Mouse (Mus musculus) MEL (cell line): Measurements from ENCODE around the gene Cgnl1. TPM values are rescaled to one million over a fixed set of nuclear protein-coding genes. Genes with fewer than 3 reads are reported as not detected.

Source experiments
- DNase-seq: peaks from one replicate; pipeline ENCODE4 v3.0.0; 2011; ENCODE audit warnings: low read depth, low spot score
- H3K27ac ChIP-seq: 2 replicates; pipeline ENCODE4 v1.5.1; 2012; ENCODE audit warnings: low read depth, mild to moderate bottlenecking, control low read depth, low read length, moderate library complexity; ENCODE audit not compliant: control insufficient read depth
- H3K27me3 ChIP-seq, 2 experiments: fragments of 150-350 bp in 1 of 2; sonication (generic) in 1 of 2; 2 replicates each; pipeline ENCODE4 v1.6.1; 2012; ENCODE audit warnings: low read length in 2 of 2, mild to moderate bottlenecking in 2 of 2, improper control_type of control experiment in 1 of 2, moderate library complexity in 1 of 2; ENCODE audit not compliant: insufficient read depth in 2 of 2, control insufficient read depth in 1 of 2
- H3K36me3 ChIP-seq, 2 experiments: 2 replicates each; pipeline ENCODE4 v1.6.1; 2012 to 2014; ENCODE audit warnings: low read length in 2 of 2, improper control_type of control experiment in 1 of 2, inconsistent platforms in 1 of 2, mild to moderate bottlenecking in 1 of 2; ENCODE audit not compliant: insufficient read depth in 2 of 2, control insufficient read depth in 1 of 2
- H3K4me1 ChIP-seq, 2 experiments: fragments of 150-350 bp in 1 of 2; sonication (generic) in 1 of 2; 2 replicates each; pipeline ENCODE4 v1.6.1; 2012; ENCODE audit warnings: low read length in 2 of 2, improper control_type of control experiment in 1 of 2, mild to moderate bottlenecking in 1 of 2; ENCODE audit not compliant: insufficient read depth in 2 of 2, control insufficient read depth in 1 of 2
- H3K4me3 ChIP-seq, 2 experiments: fragments of 150-350 bp in 1 of 2; sonication (generic) in 1 of 2; 2 replicates each; pipeline ENCODE4 v1.5.1; 2012; ENCODE audit warnings: low read depth in 2 of 2, low read length in 2 of 2, mild to moderate bottlenecking in 2 of 2, moderate library complexity in 2 of 2, control low read depth in 1 of 2, improper control_type of control experiment in 1 of 2; ENCODE audit not compliant: control insufficient read depth in 1 of 2, insufficient read depth in 1 of 2
- H3K79me2 ChIP-seq: 2 replicates; pipeline ENCODE4 v1.6.1; 2012; ENCODE audit warnings: mild to moderate bottlenecking, low read length, moderate library complexity; ENCODE audit not compliant: control insufficient read depth, poor library complexity, insufficient read depth
- H3K9ac ChIP-seq: 2 replicates; pipeline ENCODE4 v1.6.1; 2012; ENCODE audit warnings: low read depth, mild to moderate bottlenecking, control low read depth, low read length, moderate library complexity; ENCODE audit not compliant: control insufficient read depth, poor library complexity, severe bottlenecking
- H3K9me3 ChIP-seq: fragments of 150-350 bp; sonication (generic); replicated peaks from 2 replicates; pipeline ENCODE4 v1.6.1; 2012; ENCODE audit warnings: mild to moderate bottlenecking, low read length, improper control_type of control experiment, moderate library complexity; ENCODE audit not compliant: insufficient read depth
- BHLHE40 ChIP-seq: IDR thresholded peaks from 2 replicates; pipeline ENCODE4 v1.6.1; 2012; ENCODE audit warnings: low read depth, mild to moderate bottlenecking, inconsistent platforms, low read length, improper control_type of control experiment, borderline replicate concordance
- CHD1 ChIP-seq: IDR thresholded peaks from 2 replicates; pipeline ENCODE4 v1.6.1; 2012; ENCODE audit warnings: low read depth, mild to moderate bottlenecking, inconsistent platforms, low read length, improper control_type of control experiment
- E2F4 ChIP-seq: IDR thresholded peaks from 2 replicates; pipeline ENCODE4 v1.6.1; 2011; ENCODE audit warnings: low read depth, low read length, improper control_type of control experiment, borderline replicate concordance
- ELF1 ChIP-seq: IDR thresholded peaks from 2 replicates; pipeline ENCODE4 v1.6.1; 2014; ENCODE audit warnings: low read depth, mild to moderate bottlenecking, inconsistent platforms, low read length, improper control_type of control experiment, moderate library complexity
- HCFC1 ChIP-seq: IDR thresholded peaks from 2 replicates; pipeline ENCODE4 v1.6.1; 2012; ENCODE audit warnings: low read depth, mild to moderate bottlenecking, inconsistent platforms, low read length, improper control_type of control experiment, moderate library complexity
- JUND ChIP-seq: IDR thresholded peaks from 2 replicates; pipeline ENCODE4 v1.6.1; 2011; ENCODE audit warnings: low read depth, mild to moderate bottlenecking, improper control_type of control experiment, low read length
- MAZ ChIP-seq: IDR thresholded peaks from 2 replicates; pipeline ENCODE4 v1.6.1; 2012; ENCODE audit warnings: low read depth, mild to moderate bottlenecking, inconsistent platforms, low read length, improper control_type of control experiment
- MEF2A ChIP-seq: IDR thresholded peaks from 2 replicates; pipeline ENCODE4 v1.6.1; 2014; ENCODE audit warnings: low read depth, mild to moderate bottlenecking, inconsistent platforms, low read length, improper control_type of control experiment; ENCODE audit not compliant: poor library complexity, insufficient replicate concordance, severe bottlenecking; ENCODE audit errors: extremely low read depth
- POLR2A ChIP-seq, 2 experiments: IDR thresholded peaks; 2 replicates each; pipeline ENCODE4 v1.6.1; 2011 to 2012; ENCODE audit warnings: low read length in 2 of 2, mild to moderate bottlenecking in 2 of 2, control low read depth in 1 of 2, improper control_type of control experiment in 1 of 2, low read depth in 1 of 2, moderate library complexity in 1 of 2; ENCODE audit not compliant: control insufficient read depth in 1 of 2, insufficient read depth in 1 of 2, poor library complexity in 1 of 2
- POLR2AphosphoS2 ChIP-seq: IDR thresholded peaks from 2 replicates; pipeline ENCODE4 v1.6.1; 2011; ENCODE audit warnings: low read length, improper control_type of control experiment
- POLR2AphosphoS5 ChIP-seq: IDR thresholded peaks from 2 replicates; pipeline ENCODE4 v1.6.1; 2012; ENCODE audit warnings: low read depth, borderline replicate concordance, mild to moderate bottlenecking, inconsistent platforms, low read length, moderate library complexity, mixed read lengths
- RAD21 ChIP-seq: IDR thresholded peaks from 2 replicates; pipeline ENCODE4 v1.6.1; 2011; ENCODE audit warnings: mild to moderate bottlenecking, low read depth, low read length, improper control_type of control experiment
- RCOR1 ChIP-seq: IDR thresholded peaks from 2 replicates; pipeline ENCODE4 v1.6.1; 2012; ENCODE audit warnings: low read depth, mild to moderate bottlenecking, inconsistent platforms, low read length, improper control_type of control experiment
- SMC3 ChIP-seq: IDR thresholded peaks from 2 replicates; pipeline ENCODE4 v1.6.1; 2011; ENCODE audit warnings: low read depth, low read length, improper control_type of control experiment
- TBP ChIP-seq: IDR thresholded peaks from 2 replicates; pipeline ENCODE4 v1.8.0; 2011; ENCODE audit warnings: low read depth, low read length, improper control_type of control experiment
- TCF12 ChIP-seq: IDR thresholded peaks from 2 replicates; pipeline ENCODE4 v1.6.1; 2014; ENCODE audit warnings: low read depth, mild to moderate bottlenecking, inconsistent platforms, low read length, improper control_type of control experiment, moderate library complexity
- USF1 ChIP-seq: IDR thresholded peaks from 2 replicates; pipeline ENCODE4 v1.6.1; 2014; ENCODE audit warnings: low read depth, mild to moderate bottlenecking, inconsistent platforms, low read length, improper control_type of control experiment, moderate library complexity
- ZC3H11A ChIP-seq: IDR thresholded peaks from 2 replicates; pipeline ENCODE4 v1.6.1; 2012; ENCODE audit warnings: low read depth, mild to moderate bottlenecking, inconsistent platforms, low read length, improper control_type of control experiment
- ZMIZ1 ChIP-seq: IDR thresholded peaks from 2 replicates; pipeline ENCODE4 v1.6.1; 2012; ENCODE audit warnings: low read depth, mild to moderate bottlenecking, inconsistent platforms, low read length, improper control_type of control experiment, moderate library complexity
- ZNF384 ChIP-seq: IDR thresholded peaks from 2 replicates; pipeline ENCODE4 v1.6.1; 2012; ENCODE audit warnings: low read depth, mild to moderate bottlenecking, inconsistent platforms, low read length, improper control_type of control experiment
- polyA plus RNA-seq, 2 experiments: library from polyadenylated mRNA; stranded (reverse) in 1 of 2; unstranded in 1 of 2; fragments of >175 nt in 1 of 2; fragments of >200 nt in 1 of 2; gene quantifications; 2 replicates each; pipeline versions ENCODE4 v1.2.1 to v1.2.4; 2012; ENCODE audit warnings: low replicate concordance in 2 of 2, low read depth in 1 of 2; ENCODE audit not compliant: insufficient read length in 2 of 2, insufficient read depth in 1 of 2, missing spikeins in 1 of 2
- total RNA-seq: library from RNA; depleted of rRNA; stranded (reverse); fragments of 300-350 nt; gene quantifications from 2 replicates; pipeline ENCODE4 v1.2.3, GENCODE M21; 2012; rRNA removed

Gene Cgnl1
- total RNA-seq: 0.16 and 0.19 TPM in 2 replicates
- under 1 TPM in 1 of 2 experiments, not detected in 1; 0.70 TPM for polyA plus RNA-seq

GRCm38 (mm10) chr9:71770991-71771767 lies at the start of gene Cgnl1:
TSS of gene Cgnl1 (minus strand) at chr9:71771602.
- peak; percentile 34 for DNase-seq
- Histone ChIP-seq H3K9ac (peak within 1 kb of the TSS; percentile 49), H3K4me1 (peaks cover 0 to 18% of the 10 kb centered on the region in 2 experiments; a peak in 2 of 4 replicates), H3K9me3 (no peaks in the 10 kb centered on the region), H3K4me3 (peak within 1 kb of the TSS; percentile 53 to 57; a peak in 3 of 4 replicates), H3K27me3 (no peaks in the 10 kb centered on the region), H3K27ac (no peak within 1 kb of the TSS), H3K79me2 (no peaks in the 10 kb centered on the region), H3K36me3 (peaks cover 0 to 2% of the 10 kb centered on the region in 2 experiments; a peak in 1 of 4 replicates)
- TF ChIP-seq TBP: no peak
- no peak for TF ChIP-seq E2F4

GRCm38 (mm10) chr9:71818453-71818852 lies 47.1 kb upstream of the Cgnl1 start:
- no peak for DNase-seq
- no peaks in the 10 kb centered on the region for H3K36me3 ChIP-seq
- H3K4me1 ChIP-seq: no peaks in the 10 kb centered on the region
- no peak overlapping the region for H3K27ac ChIP-seq
- TF ChIP-seq CHD1 (no peak), MAZ (no peak), TBP (no peak), JUND (no peak), POLR2AphosphoS2 (no peak), USF1 (no peak), ELF1 (no peak), ZC3H11A (no peak), SMC3 (no peak), ZMIZ1 (no peak), POLR2AphosphoS5 (no peak), ZNF384 (no peak), HCFC1 (no peak), MEF2A (no peak), RAD21 (no peak), RCOR1 (no peak), TCF12 (no peak), POLR2A (IDR thresholded peaks at IDR 0.05; ENCODE audit: control insufficient read depth in 1 of 2, insufficient read depth in 1 of 2, low read depth in 1 of 2, low read length in 2 of 2, poor library complexity in 1 of 2) (no peak), BHLHE40 (no peak)
- TF ChIP-seq, all 39 proteins: peak for 0
- Histone ChIP-seq H3K4me3 (no peak overlapping the region), H3K9me3 (no peaks in the 10 kb centered on the region), H3K79me2 (no peaks in the 10 kb centered on the region), H3K27me3 (peaks cover 0 to 6% of the 10 kb centered on the region in 2 experiments; a peak in 3 of 4 replicates), H3K9ac (no peak overlapping the region)
